Mouse (Mus musculus) sigmoid colon, adult 10 weeks (tissue): ENCODE measurements around the gene Dppa2. TPM values are rescaled to one million over a fixed set of nuclear protein-coding genes. Genes with fewer than 3 reads are reported as not detected.

ENCODE experiments used
- polyA plus RNA-seq: library from polyadenylated mRNA; stranded (reverse); fragments of 350-450 nt; fragmentation: Illumina TruSeq; extraction: RNeasy Lipid Tissue Mini Kit (QIAGEN cat#74804); gene quantifications from one replicate; pipeline ENCODE4 v1.2.3, GENCODE M21; 2014; ENCODE audit warnings: low read depth, low replicate concordance

The Dppa2 gene
- not detected for polyA plus RNA-seq

GRCm38 (mm10) chr16:48303509-48303908 is at the start of gene Dppa2:
TSS of gene Dppa2 (plus strand) at chr16:48303908.

DNA sequence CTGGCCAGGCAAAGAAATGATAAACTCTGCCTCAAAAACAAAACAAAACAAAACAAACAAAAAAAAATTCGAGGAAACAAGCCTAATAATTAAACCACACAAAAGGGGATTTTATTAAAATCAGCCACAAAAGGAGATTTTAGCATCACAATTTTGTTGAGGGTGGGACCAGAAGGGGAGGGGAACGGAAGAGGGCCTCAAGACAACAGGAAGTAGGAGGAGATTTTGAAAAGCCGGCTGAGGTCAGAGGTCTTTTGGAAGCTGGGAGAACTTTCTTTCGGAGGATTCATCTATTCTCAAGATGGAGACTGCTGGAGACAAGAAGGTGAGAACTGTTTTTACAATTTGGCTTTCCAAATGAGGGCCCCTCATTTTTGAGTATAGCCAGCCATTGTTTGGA is 20.2 kb upstream of the Dppa2 start, which contains the start of gene Dppa4:
Dppa4 (plus strand) TSS at position 217 of the 400 bp plus-strand sequence.

Other genes with a start within 250 kb of the Dppa2 start
- gene Dppa4, start 20.2 kb upstream of the Dppa2 start, polyA plus RNA-seq: not detected
- gene Gm5485, start 108.5 kb downstream of the Dppa2 start, polyA plus RNA-seq: 989 TPM
- gene Morc1, start 127.3 kb downstream of the Dppa2 start, polyA plus RNA-seq: not detected